In the genomic region with DNA sequence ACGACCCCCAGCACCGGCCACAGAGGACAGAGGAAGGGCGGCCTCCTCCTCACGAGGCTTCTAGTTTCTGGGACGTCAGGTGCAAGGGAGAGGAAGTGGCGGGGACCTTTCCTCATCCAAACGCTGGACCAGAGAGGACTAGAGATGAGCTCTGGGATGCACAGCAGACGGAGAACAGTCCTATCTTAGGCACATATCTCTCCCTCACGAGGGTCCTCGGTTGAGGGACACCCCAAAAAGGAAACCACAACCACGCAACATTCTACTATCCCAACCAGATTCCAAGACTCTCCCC, we compare ENCODE assay signal across 9 mouse cellular contexts. TPM values are rescaled to one million over a fixed set of nuclear protein-coding genes. Genes with fewer than 3 reads are reported as not detected.
A peak's percentile ranks its signal among the peaks of the same experiment; 100 is the strongest.
DNase-seq lines count a peak whose midpoint lies in the region; ATAC-seq and TF ChIP-seq lines count a peak whose summit lies in the region.
"Had no signal": no experiment of that assay in that cellular context is flagged by ENCODE, and none has a peak within 500 bp of the region (broad histone marks: within the 10 kb centered on the region; RNA-seq: fewer than 3 reads in every experiment).

No protein-coding gene starts in this region.

- peaks cover 10% of the 10 kb centered on the region for H3K27me3 ChIP-seq in kidney, embryonic 14.5 days (ENCODE audit: control insufficient read depth, insufficient read depth, low read length)
- peaks cover 22% of the 10 kb centered on the region for H3K27me3 ChIP-seq in embryonic facial prominence, embryonic 11.5 days (ENCODE audit: control insufficient read depth, insufficient read depth, low read length)
- peaks cover 33% of the 10 kb centered on the region for H3K27me3 ChIP-seq in intestine, embryonic 14.5 days (replicated peaks; ENCODE audit: control insufficient read depth, insufficient read depth, low read length)
- no peaks in the 10 kb centered on the region for H3K27me3 ChIP-seq in myocyte (ENCODE audit: control insufficient read depth, insufficient read depth, insufficient read length)

- H3K36me3 ChIP-seq in kidney, embryonic 14.5 days (ENCODE audit: control insufficient read depth, insufficient read depth, low read length) = no peaks in the 10 kb centered on the region
- H3K36me3 ChIP-seq in embryonic facial prominence, embryonic 11.5 days (replicated peaks; ENCODE audit: control insufficient read depth, insufficient read depth, low read depth, low read length) = no peaks in the 10 kb centered on the region
- no peaks in the 10 kb centered on the region for H3K36me3 ChIP-seq in intestine, embryonic 14.5 days (ENCODE audit: control insufficient read depth, insufficient read depth, low read length)
- no peaks in the 10 kb centered on the region for H3K36me3 ChIP-seq in myocyte (ENCODE audit: control insufficient read depth, insufficient read depth)

- peaks cover 3% of the 10 kb centered on the region; the same call in 1 of the 2 replicates for H3K9me3 ChIP-seq in kidney, embryonic 14.5 days (ENCODE audit: control insufficient read depth, low read length)
- no peaks in the 10 kb centered on the region for H3K9me3 ChIP-seq in embryonic facial prominence, embryonic 11.5 days (replicated peaks; ENCODE audit: control insufficient read depth, low read length)
- peaks cover 5% of the 10 kb centered on the region; the same call in 1 of the 2 replicates for H3K9me3 ChIP-seq in intestine, embryonic 14.5 days (ENCODE audit: control insufficient read depth, low read length)

- no peak overlapping the region for H3K27ac ChIP-seq in kidney, embryonic 14.5 days (ENCODE audit: low read depth, low read length)
- no peak overlapping the region for H3K27ac ChIP-seq in embryonic facial prominence, embryonic 11.5 days (replicated peaks; ENCODE audit: low read depth, low read length)
- no peak overlapping the region for H3K27ac ChIP-seq in intestine, embryonic 14.5 days (ENCODE audit: low read depth)

- H3ac ChIP-seq in myocyte (ENCODE audit: control insufficient read depth, insufficient read length) = no peak overlapping the region

- WGBS in kidney, embryonic 14.5 days = 4% methylated on average over 11 of the region's 11 CpGs
- 5% methylated on average over 11 of the region's 11 CpGs for WGBS in embryonic facial prominence, embryonic 11.5 days
- 5% methylated on average over 11 of the region's 11 CpGs for WGBS in intestine, embryonic 14.5 days

- peaks cover 61% of the 10 kb centered on the region for H3K79me2 ChIP-seq in myocyte (ENCODE audit: control insufficient read depth, insufficient read depth)

- ATAC-seq in kidney, embryonic 14.5 days (ENCODE audit: low FRiP score, low TSS enrichment) = no peak
- ATAC-seq in embryonic facial prominence, embryonic 11.5 days (replicated peaks; ENCODE audit: insufficient number of reproducible peaks, low FRiP score, low TSS enrichment, low read depth) = no peak
- no peak for ATAC-seq in intestine, embryonic 14.5 days (replicated peaks; ENCODE audit: low FRiP score, low TSS enrichment, low read depth)

- H3K9ac ChIP-seq in kidney, embryonic 14.5 days (ENCODE audit: low read depth, low read length) = peak overlapping the region; percentile 87
- no peak overlapping the region; the same call in 1 of the 2 replicates for H3K9ac ChIP-seq in embryonic facial prominence, embryonic 11.5 days (replicated peaks; ENCODE audit: low read length)
- H3K9ac ChIP-seq in intestine, embryonic 14.5 days (ENCODE audit: low read length) = no peak overlapping the region; the same call in 1 of the 2 replicates

- peak overlapping the region; percentile 100 for H3K4me2 ChIP-seq in kidney, embryonic 14.5 days (replicated peaks; ENCODE audit: low read depth, low read length)
- H3K4me2 ChIP-seq in embryonic facial prominence, embryonic 11.5 days (ENCODE audit: low read depth, low read length) = peak overlapping the region; percentile 99
- H3K4me2 ChIP-seq in intestine, embryonic 14.5 days (ENCODE audit: low read length) = peak overlapping the region; percentile 100
- H3K4me2 ChIP-seq in myocyte (ENCODE audit: low read depth) = peak overlapping the region; percentile 81

- no peak for DNase-seq in kidney, postnatal 4 days
- DNase-seq in embryonic facial prominence, embryonic 11.5 days (ENCODE audit: low spot score) = no peak
- DNase-seq in intestine, embryonic 14.5 days (ENCODE audit: low spot score) = no peak
- no peak for DNase-seq in cerebellum, adult 9-11 months
- DNase-seq in frontal cortex, postnatal 25 days (ENCODE audit: low spot score in 2 of 2) = no peak
- no peak for DNase-seq in lung, postnatal 36 days

- H3K4me3 ChIP-seq in kidney, embryonic 14.5 days (ENCODE audit: low read length) = peak overlapping the region; percentile 80
- H3K4me3 ChIP-seq in embryonic facial prominence, embryonic 11.5 days (ENCODE audit: low read depth, low read length) = peak overlapping the region; percentile 83
- H3K4me3 ChIP-seq in intestine, embryonic 14.5 days (ENCODE audit: low read depth, low read length) = peak overlapping the region; percentile 76
- peak overlapping the region; percentile 89 for H3K4me3 ChIP-seq in myocyte
- H3K4me3 ChIP-seq: erythroblast, embryonic 14.5 days had no signal

- H3K4me1 ChIP-seq in kidney, embryonic 14.5 days (ENCODE audit: control insufficient read depth, insufficient read depth, low read length) = peaks cover 61% of the 10 kb centered on the region
- peaks cover 30% of the 10 kb centered on the region for H3K4me1 ChIP-seq in embryonic facial prominence, embryonic 11.5 days (ENCODE audit: control insufficient read depth, insufficient read depth, low read length)
- peaks cover 59% of the 10 kb centered on the region for H3K4me1 ChIP-seq in intestine, embryonic 14.5 days (replicated peaks; ENCODE audit: control insufficient read depth, insufficient read depth, low read length)

- TF ChIP-seq POLR2A in myocyte (IDR thresholded peaks at IDR 0.05; ENCODE audit: insufficient read length, low read depth) = no peak

TF ChIP-seq in myocyte, 11 proteins besides CTCF, POLR2A, EP300 and RAD21:
- no peak for TF ChIP-seq TCF12 (IDR thresholded peaks at IDR 0.05; ENCODE audit: insufficient read depth, poor library complexity, severe bottlenecking)
- no peak for TF ChIP-seq MYOD1 (IDR thresholded peaks at IDR 0.05; ENCODE audit: control insufficient read depth in 1 of 3, insufficient read length in 2 of 3, low read depth in 2 of 3)
- no peak for TF ChIP-seq MYOG (IDR thresholded peaks at IDR 0.05; ENCODE audit: control insufficient read depth in 1 of 3, insufficient read depth in 1 of 3, insufficient read length in 2 of 3, low read depth in 2 of 3)
- TF ChIP-seq REST (IDR thresholded peaks at IDR 0.05; ENCODE audit: insufficient read depth, insufficient read length) = no peak
- no peak for TF ChIP-seq TCF3 (IDR thresholded peaks at IDR 0.05; ENCODE audit: insufficient read length, low read depth)
- TF ChIP-seq POLR2AphosphoS2 (IDR thresholded peaks at IDR 0.05; ENCODE audit: insufficient read length, low read depth) = no peak
- no peak for TF ChIP-seq CEBPB (IDR thresholded peaks at IDR 0.05; ENCODE audit: insufficient read depth, poor library complexity, severe bottlenecking)
- no peak for TF ChIP-seq MAX (IDR thresholded peaks at IDR 0.05; ENCODE audit: low read depth)
- TF ChIP-seq USF1 (IDR thresholded peaks at IDR 0.05; ENCODE audit: low read depth) = no peak
- no peak for TF ChIP-seq E2F4 (IDR thresholded peaks at IDR 0.05; ENCODE audit: insufficient read depth)
- TF ChIP-seq SRF (IDR thresholded peaks at IDR 0.05; ENCODE audit: control insufficient read depth, insufficient read length, low read depth) = no peak

RNA-seq across cellular contexts. Expression of a gene that starts 2.7 kb away (rescaled TPM):
- 115 and 122 TPM in 2 replicates for polyA plus RNA-seq in kidney, embryonic 14.5 days (2014; fragmentation: Nextera tagmentation; extraction: Ambion mirVana)
- 80.1 and 81.5 TPM in 2 replicates for polyA plus RNA-seq in embryonic facial prominence, embryonic 11.5 days (2014; fragmentation: Nextera tagmentation; extraction: Ambion mirVana)
- 94.4 and 99.6 TPM in 2 replicates for polyA plus RNA-seq in intestine, embryonic 14.5 days (2014; fragmentation: Nextera tagmentation; extraction: Ambion mirVana)
- polyA plus RNA-seq in myocyte (2012; fragmentation: generic; extraction: Trizol) = 116 TPM

RNA-seq across cellular contexts. Expression of a gene that starts 38.7 kb away (rescaled TPM):
- not detected in 2 replicates for polyA plus RNA-seq in kidney, embryonic 14.5 days (2014; fragmentation: Nextera tagmentation; extraction: Ambion mirVana)
- not detected in 2 replicates for polyA plus RNA-seq in embryonic facial prominence, embryonic 11.5 days (2014; fragmentation: Nextera tagmentation; extraction: Ambion mirVana)
- not detected in 2 replicates for polyA plus RNA-seq in intestine, embryonic 14.5 days (2014; fragmentation: Nextera tagmentation; extraction: Ambion mirVana)
- polyA plus RNA-seq in myocyte (2012; fragmentation: generic; extraction: Trizol) = not detected
- polyA plus RNA-seq: erythroblast, embryonic 14.5 days had no signal
